Mouse (Mus musculus): ENCODE measurements around the gene Slc25a27. TPM values are rescaled to one million over a fixed set of nuclear protein-coding genes. Genes with fewer than 3 reads are reported as not detected.

The Slc25a27 gene
- polyA plus RNA-seq (2014; fragmentation: Nextera tagmentation; extraction: Ambion mirVana), result 71.7 and 78.7 TPM in 2 replicates

DNA sequence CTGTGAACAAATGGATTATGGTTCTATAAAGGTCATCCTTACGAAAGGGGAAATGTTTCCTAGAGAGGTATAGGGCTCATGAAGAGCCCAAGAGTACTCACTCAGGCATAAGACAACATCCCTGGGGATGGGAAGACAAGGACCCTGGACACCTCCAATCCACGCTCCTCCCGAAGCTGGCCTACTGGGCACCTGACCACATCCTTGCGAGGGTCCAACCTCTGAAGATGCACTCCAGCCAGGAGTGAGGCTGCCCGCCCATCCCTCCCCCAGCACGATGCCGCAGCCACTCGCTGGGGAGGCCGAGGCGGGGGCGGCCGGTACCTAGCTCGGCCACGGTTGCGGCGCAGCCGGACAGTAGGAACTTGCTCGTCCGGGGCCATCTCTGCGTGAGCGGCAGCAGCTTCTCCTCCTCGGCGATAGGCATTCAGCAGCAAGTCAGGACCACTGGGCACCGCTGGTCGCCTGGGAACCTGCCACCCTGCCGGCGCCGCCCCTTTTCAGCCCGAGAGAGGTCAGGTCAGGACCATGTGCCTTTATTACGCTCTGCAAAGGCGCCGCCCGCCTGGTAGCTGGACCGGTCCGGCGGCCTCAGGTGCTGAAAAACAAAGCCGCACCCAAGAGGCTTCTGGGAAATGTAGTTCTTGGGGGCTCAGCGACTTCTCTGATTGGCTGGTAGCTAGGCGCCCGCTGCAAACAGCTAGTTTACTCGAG lies at the start of gene Slc25a27:
Gene Slc25a27, minus strand, starts transcription at position 639 of the 714 bp plus-strand sequence.
- H3K4me3 ChIP-seq (replicated peaks; ENCODE audit: low read depth, low read length), result peak within 1 kb of the TSS; percentile 93

DNA sequence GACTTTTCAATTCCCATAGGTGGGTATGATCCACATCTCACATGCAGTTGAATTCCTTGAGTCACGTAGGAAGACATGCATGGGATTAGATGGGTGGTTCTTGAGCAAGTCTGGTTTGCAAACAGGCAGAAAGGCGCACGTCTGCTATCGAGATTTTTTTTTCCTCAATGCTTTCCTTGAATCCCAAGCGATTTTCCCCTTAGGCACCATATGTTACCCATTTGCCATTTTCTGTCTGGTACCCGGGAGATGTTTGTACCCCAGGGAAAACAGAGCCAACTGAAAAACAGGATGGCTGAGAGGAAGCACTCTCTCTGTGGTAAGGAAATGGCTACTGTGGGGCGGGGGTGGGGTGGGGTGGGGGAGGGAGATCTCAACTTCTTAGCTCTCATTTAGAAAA lies 49.6 kb upstream of the Slc25a27 start:
- Histone ChIP-seq H3K27ac (replicated peaks; ENCODE audit: low read depth, low read length) (no peak overlapping the region), H3K9ac (replicated peaks; ENCODE audit: low read length) (no peak overlapping the region), H3K27me3 (ENCODE audit: control insufficient read depth, insufficient read depth, low read length) (no peaks in the 10 kb centered on the region), H3K9me3 (ENCODE audit: control insufficient read depth, low read length) (no peaks in the 10 kb centered on the region), H3K4me1 (ENCODE audit: control insufficient read depth, insufficient read depth, low read length) (no peaks in the 10 kb centered on the region), H3K36me3 (ENCODE audit: control insufficient read depth, insufficient read depth, low read length) (no peaks in the 10 kb centered on the region), H3K4me2 (ENCODE audit: low read length) (no peak overlapping the region), H3K4me3 (replicated peaks; ENCODE audit: low read depth, low read length) (no peak overlapping the region)
- WGBS, result 76% methylated on average over 7 of the region's 7 CpGs
- ATAC-seq (ENCODE audit: low FRiP score, low TSS enrichment) (no peak), DNase-seq (no peak)

More for the DNA sequence above, at the start of gene Slc25a27:
- Histone ChIP-seq H3K36me3 (ENCODE audit: control insufficient read depth, insufficient read depth, low read length) (peaks cover 18% of the 10 kb centered on the region; the same call in 1 of the 2 replicates), H3K27ac (replicated peaks; ENCODE audit: low read depth, low read length) (peak within 1 kb of the TSS; percentile 84), H3K9me3 (ENCODE audit: control insufficient read depth, low read length) (no peaks in the 10 kb centered on the region), H3K4me1 (ENCODE audit: control insufficient read depth, insufficient read depth, low read length) (peaks cover 16% of the 10 kb centered on the region), H3K9ac (replicated peaks; ENCODE audit: low read length) (peak within 1 kb of the TSS; percentile 96), H3K27me3 (ENCODE audit: control insufficient read depth, insufficient read depth, low read length) (no peaks in the 10 kb centered on the region), H3K4me2 (ENCODE audit: low read length) (peak within 1 kb of the TSS; percentile 72)
- ATAC-seq (ENCODE audit: low FRiP score, low TSS enrichment) (peak; percentile 97), DNase-seq (peak; percentile 96)
- WGBS, result under 1% methylated on average over 41 of the region's 41 CpGs

DNA sequence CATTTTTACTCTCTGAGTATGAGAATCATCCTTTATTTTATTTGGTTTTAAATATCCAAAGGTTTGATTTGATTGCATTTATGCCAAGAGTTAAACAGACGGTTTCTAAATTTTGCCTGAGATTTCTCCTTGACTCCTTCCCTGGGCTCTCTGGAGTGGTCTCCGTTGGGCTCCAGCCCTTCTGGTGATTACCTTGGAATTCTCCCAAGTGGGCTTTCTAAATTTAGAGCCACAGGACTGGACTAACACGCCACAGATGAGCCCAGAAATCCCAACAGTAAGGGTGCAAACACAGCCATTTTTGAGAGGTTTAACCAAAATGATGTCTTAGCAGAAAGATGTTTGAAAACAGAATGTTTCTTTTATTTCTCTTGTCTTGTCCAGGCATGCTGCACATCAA lies 47.2 kb upstream of the Slc25a27 start:
- no peak overlapping the region for H3K27ac ChIP-seq (replicated peaks; ENCODE audit: low read depth, low read length)
- no peak overlapping the region for H3K4me3 ChIP-seq (replicated peaks; ENCODE audit: low read depth, low read length)
- H3K9ac ChIP-seq (replicated peaks; ENCODE audit: low read length), result no peak overlapping the region
- no peak overlapping the region for H3K4me2 ChIP-seq (ENCODE audit: low read length)
- H3K9me3 ChIP-seq (ENCODE audit: control insufficient read depth, low read length), result no peaks in the 10 kb centered on the region
- WGBS, result 86% methylated on average over 3 of the region's 3 CpGs
- DNase-seq (no peak), ATAC-seq (ENCODE audit: low FRiP score, low TSS enrichment) (no peak)
- H3K27me3 ChIP-seq (ENCODE audit: control insufficient read depth, insufficient read depth, low read length), result no peaks in the 10 kb centered on the region
- H3K4me1 ChIP-seq (ENCODE audit: control insufficient read depth, insufficient read depth, low read length), result no peaks in the 10 kb centered on the region
- H3K36me3 ChIP-seq (ENCODE audit: control insufficient read depth, insufficient read depth, low read length), result no peaks in the 10 kb centered on the region

DNA sequence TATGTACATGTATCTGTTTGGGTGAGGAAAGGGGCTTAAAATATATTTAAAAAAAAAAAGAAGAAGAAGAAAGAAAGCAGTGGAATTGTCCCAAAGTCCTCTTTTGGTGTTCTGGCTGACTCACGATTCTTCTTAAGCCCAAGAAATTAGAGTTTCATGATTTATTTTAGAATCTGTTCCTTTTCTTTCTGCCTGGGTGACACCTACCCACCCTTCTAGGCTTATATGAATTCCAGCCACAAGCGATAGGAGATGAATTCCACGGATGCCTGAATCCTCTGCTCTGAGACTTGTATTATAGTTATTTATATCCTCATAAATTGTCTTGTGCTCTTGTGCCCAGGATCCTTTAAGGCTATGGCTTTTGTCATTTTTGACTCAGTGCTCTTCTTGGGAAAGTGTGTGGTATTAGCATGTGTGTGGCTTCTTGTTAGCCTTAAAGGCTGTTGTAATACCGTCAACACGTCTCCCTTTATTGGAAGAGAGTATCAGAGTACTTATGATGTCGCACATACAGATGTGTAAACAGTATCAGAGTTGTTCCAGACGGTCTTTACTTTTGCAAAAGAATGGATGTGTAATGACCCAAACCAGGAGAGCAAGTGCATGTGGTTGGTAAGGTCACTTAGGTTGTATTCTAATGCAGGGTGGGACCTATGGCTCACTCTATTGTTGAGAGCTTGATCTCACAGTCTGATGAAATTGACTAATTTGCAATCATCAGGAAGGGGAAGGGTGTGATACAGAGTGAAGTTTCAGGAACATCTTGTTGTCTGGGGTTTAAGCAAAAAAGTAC lies 44.7 kb upstream of the Slc25a27 start:
- H3K27ac ChIP-seq (replicated peaks; ENCODE audit: low read depth, low read length), result no peak overlapping the region
- no peaks in the 10 kb centered on the region for H3K36me3 ChIP-seq (ENCODE audit: control insufficient read depth, insufficient read depth, low read length)
- DNase-seq (no peak), ATAC-seq (ENCODE audit: low FRiP score, low TSS enrichment) (no peak)
- H3K4me2 ChIP-seq (ENCODE audit: low read length), result no peak overlapping the region
- no peak overlapping the region for H3K4me3 ChIP-seq (replicated peaks; ENCODE audit: low read depth, low read length)
- H3K9ac ChIP-seq (replicated peaks; ENCODE audit: low read length), result no peak overlapping the region
- H3K4me1 ChIP-seq (ENCODE audit: control insufficient read depth, insufficient read depth, low read length), result no peaks in the 10 kb centered on the region
- 93% methylated on average over 7 of the region's 7 CpGs for WGBS
- no peaks in the 10 kb centered on the region for H3K9me3 ChIP-seq (ENCODE audit: control insufficient read depth, low read length)
- no peaks in the 10 kb centered on the region for H3K27me3 ChIP-seq (ENCODE audit: control insufficient read depth, insufficient read depth, low read length)

DNA sequence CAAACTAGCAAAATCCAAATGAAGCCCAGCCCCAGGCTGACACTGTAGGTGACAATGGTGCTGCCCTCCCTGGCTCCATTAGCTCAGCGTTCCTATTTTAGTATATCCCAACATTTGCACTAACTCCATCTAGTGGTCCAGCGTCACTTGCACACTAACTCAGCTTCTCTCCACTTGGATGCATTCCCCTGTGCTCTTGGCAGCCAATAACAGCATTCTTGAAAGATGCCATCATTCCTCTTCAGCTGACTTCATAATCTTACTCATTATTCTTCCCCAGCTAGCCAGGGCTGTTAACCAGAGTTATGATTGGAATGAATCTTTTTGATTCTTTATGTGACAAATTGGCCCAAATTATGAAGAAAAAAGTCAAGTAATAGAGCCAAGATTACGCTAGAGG lies 40.2 kb upstream of the Slc25a27 start:
- Histone ChIP-seq H3K4me2 (ENCODE audit: low read length) (no peak overlapping the region), H3K36me3 (ENCODE audit: control insufficient read depth, insufficient read depth, low read length) (no peaks in the 10 kb centered on the region), H3K4me3 (replicated peaks; ENCODE audit: low read depth, low read length) (no peak overlapping the region), H3K9me3 (ENCODE audit: control insufficient read depth, low read length) (no peaks in the 10 kb centered on the region), H3K4me1 (ENCODE audit: control insufficient read depth, insufficient read depth, low read length) (no peaks in the 10 kb centered on the region), H3K27ac (replicated peaks; ENCODE audit: low read depth, low read length) (no peak overlapping the region), H3K27me3 (ENCODE audit: control insufficient read depth, insufficient read depth, low read length) (no peaks in the 10 kb centered on the region), H3K9ac (replicated peaks; ENCODE audit: low read length) (no peak overlapping the region)
- DNase-seq, result no peak
- WGBS, result 78% methylated on average over 3 of the region's 3 CpGs
- no peak for ATAC-seq (ENCODE audit: low FRiP score, low TSS enrichment)

DNA sequence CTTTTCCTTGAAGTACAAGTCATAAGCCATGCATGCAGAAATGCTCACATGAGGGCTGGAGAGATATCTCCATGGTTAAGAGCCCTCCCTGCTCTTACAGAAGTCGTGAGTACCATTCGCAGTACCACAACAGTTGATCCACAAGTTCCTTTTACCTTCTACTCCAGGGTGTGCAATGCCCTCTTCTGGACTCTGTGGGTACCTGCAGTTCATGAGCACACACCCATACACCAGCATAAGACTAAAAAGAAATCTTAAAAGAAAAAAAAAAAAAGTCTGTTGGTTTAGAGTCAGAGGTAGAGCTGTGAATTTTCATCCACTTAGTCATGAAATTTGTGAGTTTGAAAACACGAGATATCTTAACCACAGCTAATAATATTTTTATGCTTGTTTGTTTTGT lies 39.7 kb upstream of the Slc25a27 start:
- Histone ChIP-seq H3K4me3 (replicated peaks; ENCODE audit: low read depth, low read length) (no peak overlapping the region), H3K4me1 (ENCODE audit: control insufficient read depth, insufficient read depth, low read length) (no peaks in the 10 kb centered on the region), H3K36me3 (ENCODE audit: control insufficient read depth, insufficient read depth, low read length) (no peaks in the 10 kb centered on the region), H3K9ac (replicated peaks; ENCODE audit: low read length) (no peak overlapping the region), H3K27me3 (ENCODE audit: control insufficient read depth, insufficient read depth, low read length) (no peaks in the 10 kb centered on the region), H3K4me2 (ENCODE audit: low read length) (no peak overlapping the region), H3K9me3 (ENCODE audit: control insufficient read depth, low read length) (no peaks in the 10 kb centered on the region), H3K27ac (replicated peaks; ENCODE audit: low read depth, low read length) (no peak overlapping the region)
- ATAC-seq (ENCODE audit: low FRiP score, low TSS enrichment), result no peak
- DNase-seq, result no peak
- 93% methylated on average over 3 of the region's 3 CpGs for WGBS

DNA sequence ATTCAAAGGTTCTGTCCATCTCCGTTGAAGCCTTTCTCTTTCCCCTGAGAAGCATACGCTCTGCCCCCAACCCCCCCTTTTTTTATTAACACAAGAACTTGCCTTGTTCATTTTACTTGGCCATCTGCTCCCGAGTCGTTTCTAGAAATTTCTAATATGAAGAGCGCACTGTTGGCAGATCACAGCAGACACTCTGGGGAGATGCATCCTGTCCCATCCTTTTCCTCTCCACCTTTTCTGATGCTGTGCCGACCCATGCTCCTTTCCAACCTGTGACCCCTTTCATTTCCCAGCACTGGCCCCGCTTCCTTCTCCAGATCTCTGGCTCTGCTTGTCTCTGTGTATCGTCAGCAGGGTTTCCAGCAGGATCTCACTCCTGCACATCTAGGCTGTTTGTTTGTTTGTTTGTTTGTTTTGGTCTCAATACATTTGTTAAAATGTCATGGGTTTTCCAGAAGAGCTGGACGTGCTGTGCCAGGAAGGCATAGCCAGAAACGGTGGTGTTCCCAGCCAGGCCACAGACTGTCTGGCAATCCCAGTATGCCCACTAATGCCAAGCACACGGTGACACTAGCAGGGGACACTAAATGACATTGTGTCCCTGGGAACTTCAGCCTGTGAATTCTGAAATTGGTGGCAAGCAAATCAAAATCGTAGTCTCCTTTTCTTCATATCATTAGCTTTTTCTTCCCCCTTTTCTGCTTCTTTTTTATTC lies 37.4 kb upstream of the Slc25a27 start:
- H3K4me3 ChIP-seq (replicated peaks; ENCODE audit: low read depth, low read length), result no peak overlapping the region
- H3K27me3 ChIP-seq (ENCODE audit: control insufficient read depth, insufficient read depth, low read length), result no peaks in the 10 kb centered on the region
- 91% methylated on average over 12 of the region's 12 CpGs for WGBS
- H3K9me3 ChIP-seq (ENCODE audit: control insufficient read depth, low read length), result no peaks in the 10 kb centered on the region
- DNase-seq, result no peak
- H3K4me1 ChIP-seq (ENCODE audit: control insufficient read depth, insufficient read depth, low read length), result no peaks in the 10 kb centered on the region
- H3K27ac ChIP-seq (replicated peaks; ENCODE audit: low read depth, low read length), result no peak overlapping the region
- no peak overlapping the region for H3K4me2 ChIP-seq (ENCODE audit: low read length)
- no peak for ATAC-seq (ENCODE audit: low FRiP score, low TSS enrichment)
- H3K36me3 ChIP-seq (ENCODE audit: control insufficient read depth, insufficient read depth, low read length), result no peaks in the 10 kb centered on the region
- no peak overlapping the region for H3K9ac ChIP-seq (replicated peaks; ENCODE audit: low read length)

DNA sequence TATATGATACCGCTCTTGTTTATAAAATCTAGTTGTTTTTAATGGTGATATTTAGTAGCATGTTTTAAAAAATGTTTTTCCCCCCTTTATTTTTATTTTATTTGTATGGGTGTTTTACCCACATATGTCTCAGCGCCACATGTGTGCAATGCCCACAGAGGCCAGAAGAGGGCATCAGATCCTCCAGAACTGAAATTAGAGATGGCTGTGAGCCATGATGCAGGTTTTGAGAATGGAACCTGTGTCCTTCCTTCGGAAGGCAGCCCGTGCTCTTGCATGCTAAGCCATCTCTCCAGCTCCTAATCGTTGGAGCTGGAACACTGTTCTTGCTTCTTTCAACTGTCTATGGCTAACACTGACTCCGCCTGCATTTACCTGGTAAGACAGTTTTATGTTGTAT lies 34.0 kb upstream of the Slc25a27 start:
- Histone ChIP-seq H3K4me3 (replicated peaks; ENCODE audit: low read depth, low read length) (no peak overlapping the region), H3K9ac (replicated peaks; ENCODE audit: low read length) (no peak overlapping the region), H3K4me2 (ENCODE audit: low read length) (no peak overlapping the region), H3K36me3 (ENCODE audit: control insufficient read depth, insufficient read depth, low read length) (no peaks in the 10 kb centered on the region), H3K9me3 (ENCODE audit: control insufficient read depth, low read length) (no peaks in the 10 kb centered on the region), H3K27me3 (ENCODE audit: control insufficient read depth, insufficient read depth, low read length) (no peaks in the 10 kb centered on the region), H3K4me1 (ENCODE audit: control insufficient read depth, insufficient read depth, low read length) (no peaks in the 10 kb centered on the region), H3K27ac (replicated peaks; ENCODE audit: low read depth, low read length) (no peak overlapping the region)
- peak; percentile 81 for DNase-seq
- no peak for ATAC-seq (ENCODE audit: low FRiP score, low TSS enrichment)
- WGBS, result 72% methylated on average over 6 of the region's 6 CpGs

All from midbrain, embryonic 14.5 days (tissue).